Mouse (Mus musculus): Measurements from ENCODE around the gene Etv2.

The Etv2 gene

DNA sequence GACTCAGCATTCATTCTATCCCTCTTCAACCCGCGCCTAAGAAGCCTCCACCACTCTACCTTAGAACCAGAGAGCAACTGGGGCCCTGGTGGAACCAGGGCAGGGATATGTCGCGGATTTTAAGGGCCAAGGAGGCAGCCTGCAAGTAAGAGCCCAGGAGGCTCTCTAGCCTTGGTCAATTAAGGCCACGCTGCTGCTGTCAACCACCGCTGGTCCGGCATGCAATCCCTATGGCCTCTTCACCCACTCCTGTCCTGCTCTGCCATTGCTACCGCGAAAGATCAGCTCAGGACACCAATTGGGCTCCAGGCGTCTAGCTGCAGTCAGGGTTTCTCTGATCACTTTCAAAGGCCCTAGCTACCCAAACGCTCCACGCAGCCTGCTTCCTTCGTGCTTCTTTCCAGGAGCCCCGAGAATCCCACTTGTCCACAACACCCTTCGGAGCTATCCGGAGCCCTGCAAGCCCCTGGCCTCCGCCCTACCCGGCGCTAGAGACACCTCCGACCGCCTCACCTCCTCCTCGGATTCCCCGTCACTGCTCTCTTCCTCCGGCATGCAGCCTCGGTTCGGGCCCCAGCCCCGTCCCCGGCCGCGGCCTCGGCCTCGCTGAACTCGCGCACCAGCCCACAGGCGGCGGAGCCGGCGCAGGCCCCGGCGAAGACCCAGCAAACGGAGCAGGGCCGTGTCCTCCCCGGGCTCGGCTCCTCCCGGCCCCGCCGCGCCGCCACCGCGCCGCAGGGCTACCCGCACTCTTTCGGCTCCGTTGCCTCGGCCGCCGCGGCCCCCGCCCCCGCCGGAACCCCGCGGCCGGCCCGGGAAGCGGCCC lies 47.6 kb downstream of the Etv2 start:
- peak in 1 of 2 experiments; percentile 46 for DNase-seq

DNA sequence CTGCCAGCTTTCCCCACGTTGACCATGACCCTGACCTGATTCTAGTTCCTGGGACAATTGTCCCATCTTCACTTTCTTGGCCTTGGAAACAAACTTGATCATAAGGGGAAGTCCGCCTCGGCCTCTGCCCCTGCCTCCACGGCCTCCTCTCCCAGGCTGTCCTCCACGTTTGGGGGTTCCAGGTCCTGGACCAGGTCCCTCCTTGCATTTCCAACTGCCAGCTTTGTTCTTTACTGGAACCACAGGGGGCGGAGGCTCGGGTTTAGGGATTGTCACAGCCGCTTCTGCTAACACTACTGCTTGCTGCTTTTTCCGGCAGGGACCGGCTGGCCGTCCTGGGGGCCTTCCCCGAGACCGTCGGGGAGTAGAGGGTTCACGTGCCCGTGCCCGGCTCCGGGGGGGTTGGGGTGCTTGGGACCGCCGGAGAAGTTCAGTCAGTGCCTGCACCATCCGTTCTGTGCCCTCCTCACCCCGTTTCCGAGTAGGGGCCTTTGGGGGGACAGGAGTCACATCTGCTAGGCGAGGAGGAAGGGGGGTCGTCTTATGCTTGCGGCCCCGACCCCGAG lies 49.1 kb downstream of the Etv2 start:
- DNase-seq = peak in 1 of 2 experiments; percentile 40

DNA sequence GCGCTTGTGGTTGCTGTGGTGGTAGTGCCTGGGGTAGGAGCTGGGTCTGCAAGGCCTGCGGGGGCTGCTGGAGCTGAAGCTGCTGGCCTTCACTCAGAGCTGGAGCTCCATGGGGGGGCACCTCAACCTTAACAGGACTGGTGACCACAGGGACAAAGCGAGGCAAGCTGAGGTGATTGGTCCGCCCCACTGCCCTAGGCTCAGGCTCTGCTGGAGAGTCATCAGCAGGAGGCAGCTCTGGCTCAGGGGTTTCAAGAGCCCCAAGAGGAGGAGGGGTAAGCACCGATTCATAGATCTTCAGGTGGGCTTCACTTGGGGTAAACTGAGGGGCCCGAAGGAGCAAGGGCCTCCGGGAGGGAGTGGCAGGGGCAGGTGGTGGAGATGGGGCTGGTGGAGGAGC lies 50.5 kb downstream of the Etv2 start:
- DNase-seq = no peak

DNA sequence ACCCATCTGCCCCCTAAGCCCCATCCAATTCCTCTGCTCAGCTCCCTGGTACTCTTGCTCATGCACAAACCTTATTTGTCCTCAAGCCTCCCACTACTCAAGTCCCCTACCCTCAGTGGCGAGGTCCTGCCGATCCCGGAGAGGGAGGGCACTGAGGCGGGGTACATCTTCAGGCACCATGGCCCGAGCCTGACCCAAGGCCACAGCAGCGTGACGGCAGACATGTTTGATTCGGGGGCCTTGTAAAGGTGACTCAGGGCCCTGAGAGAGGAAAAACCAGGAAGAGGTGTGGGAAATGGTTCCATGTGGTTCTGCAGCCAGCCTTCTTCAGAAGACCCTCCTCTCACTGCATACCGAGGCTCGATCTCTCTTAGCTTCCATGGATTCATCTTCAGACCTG lies 51.3 kb downstream of the Etv2 start:
- no peak for DNase-seq

Measured in cerebellum, adult 18-20 months (tissue).